Mouse (Mus musculus): ENCODE measurements around the gene Prkn.

GRCm38 (mm10) chr17:11705761-11706160 is 865.6 kb downstream of the Prkn start:
- no peak for TF ChIP-seq CTCF (IDR thresholded peaks at IDR 0.05; ENCODE audit: low read depth, low read length)
- no peak for TF ChIP-seq GATA1 (IDR thresholded peaks at IDR 0.05; ENCODE audit: borderline replicate concordance, low read length)
- TF ChIP-seq TAL1 (conservative IDR thresholded peaks at IDR 0.05; ENCODE audit: low read depth, low read length): no peak
- TF ChIP-seq GATA2 (IDR thresholded peaks at IDR 0.05; ENCODE audit: borderline replicate concordance, low read depth, low read length): no peak

Measured in G1E (cell line).